Mouse (Mus musculus) forebrain, embryonic 12.5 days (tissue): Measurements from ENCODE around the gene Adk. TPM values are rescaled to one million over a fixed set of nuclear protein-coding genes. Genes with fewer than 3 reads are reported as not detected.

Source experiments
- ATAC-seq: fragments of 200-750 bp; cut with Nextera tagmentation; 2 replicates; pipeline ENCODE4 v1.8.0; 2017; ENCODE audit warnings: moderate TSS enrichment; ENCODE audit not compliant: low FRiP score
- H3K27ac ChIP-seq: fragments of 300-500 bp; sonication (generic); 2 replicates; pipeline ENCODE4 v1.5.1; 2016; ENCODE audit warnings: mild to moderate bottlenecking
- H3K27me3 ChIP-seq: fragments of 300-500 bp; sonication (generic); 2 replicates; pipeline ENCODE4 v1.6.1; 2016; ENCODE audit warnings: mild to moderate bottlenecking
- H3K36me3 ChIP-seq: fragments of 300-500 bp; sonication (generic); replicated peaks from 2 replicates; pipeline ENCODE4 v1.6.1; 2016; ENCODE audit warnings: mild to moderate bottlenecking
- H3K4me1 ChIP-seq: fragments of 300-500 bp; sonication (generic); 2 replicates; pipeline ENCODE4 v1.6.1; 2016
- H3K4me2 ChIP-seq: fragments of 300-500 bp; sonication (generic); 2 replicates; pipeline ENCODE4 v1.6.1; 2016; ENCODE audit warnings: mild to moderate bottlenecking, moderate library complexity
- H3K4me3 ChIP-seq: fragments of 300-500 bp; sonication (generic); replicated peaks from 2 replicates; pipeline ENCODE4 v1.5.1; 2016; ENCODE audit warnings: mild to moderate bottlenecking
- H3K9ac ChIP-seq: fragments of 300-500 bp; sonication (generic); 2 replicates; pipeline ENCODE4 v1.6.1; 2016; ENCODE audit warnings: mild to moderate bottlenecking
- H3K9me3 ChIP-seq: fragments of 300-500 bp; sonication (generic); 2 replicates; pipeline ENCODE4 v1.6.1; 2016
- WGBS: fragments of 180-500 bp; shearing (Covaris S2); methylation state at CpG from one replicate; pipeline ENCODE4 v1.1.7; 2016; 5-methylcytosine and 5-hydroxymethylcytosine counted together
- polyA plus RNA-seq: library from polyadenylated mRNA; unstranded; fragments of >200 nt; fragmentation: Nextera tagmentation; extraction: Ambion mirVana; gene quantifications from 2 replicates; pipeline ENCODE4 v1.2.1, GENCODE M21; 2016

Adk gene
- polyA plus RNA-seq, 1 experiment from 2014 or later, result 117 TPM

GRCm38 (mm10) chr14:21399506-21399905, 347.1 kb downstream of the Adk start:
- 93% methylated on average over 7 of the region's 7 CpGs for WGBS
- peaks cover 5% of the 10 kb centered on the region; the same call in 1 of the 2 replicates for H3K9me3 ChIP-seq
- no peak overlapping the region for H3K4me3 ChIP-seq

GRCm38 (mm10) chr14:21402157-21402601, 349.8 kb downstream of the Adk start:
- H3K9me3 ChIP-seq, result peaks cover 5% of the 10 kb centered on the region; the same call in 1 of the 2 replicates
- peak overlapping the region; percentile 90 for H3K27ac ChIP-seq
- H3K4me1 ChIP-seq, result peaks cover 24% of the 10 kb centered on the region
- H3K4me3 ChIP-seq, result no peak overlapping the region
- H3K27me3 ChIP-seq, result no peaks in the 10 kb centered on the region
- ATAC-seq, result peak; percentile 83
- peak overlapping the region; percentile 25; the same call in 1 of the 2 replicates for H3K4me2 ChIP-seq
- no peaks in the 10 kb centered on the region for H3K36me3 ChIP-seq
- H3K9ac ChIP-seq, result peak overlapping the region; percentile 3; the same call in 1 of the 2 replicates
- WGBS, result 43% methylated on average over 8 of the region's 8 CpGs

More at GRCm38 (mm10) chr14:21399506-21399905, 347.1 kb downstream of the Adk start:
- Histone ChIP-seq H3K27ac (no peak overlapping the region), H3K27me3 (no peaks in the 10 kb centered on the region), H3K4me2 (no peak overlapping the region), H3K36me3 (no peaks in the 10 kb centered on the region), H3K4me1 (peaks cover 24% of the 10 kb centered on the region), H3K9ac (no peak overlapping the region)
- no peak for ATAC-seq

GRCm38 (mm10) chr14:21402621-21403405, 350.4 kb downstream of the Adk start:
- 50% methylated on average over 8 of the region's 8 CpGs for WGBS

GRCm38 (mm10) chr14:21406946-21407345, 354.6 kb downstream of the Adk start:
- no peak for ATAC-seq
- H3K27ac ChIP-seq, result no peak overlapping the region
- no peaks in the 10 kb centered on the region for H3K9me3 ChIP-seq
- H3K9ac ChIP-seq, result no peak overlapping the region
- H3K4me3 ChIP-seq, result no peak overlapping the region
- H3K4me2 ChIP-seq, result no peak overlapping the region
- no peaks in the 10 kb centered on the region for H3K36me3 ChIP-seq
- H3K4me1 ChIP-seq, result peaks cover 47% of the 10 kb centered on the region
- no peaks in the 10 kb centered on the region for H3K27me3 ChIP-seq
- WGBS, result 85% methylated on average over 5 of the region's 5 CpGs

More at GRCm38 (mm10) chr14:21402621-21403405, 350.4 kb downstream of the Adk start:
- Histone ChIP-seq H3K27ac (peak overlapping the region; percentile 90), H3K36me3 (no peaks in the 10 kb centered on the region), H3K4me1 (peaks cover 24% of the 10 kb centered on the region), H3K9me3 (peaks cover 5% of the 10 kb centered on the region; the same call in 1 of the 2 replicates), H3K27me3 (no peaks in the 10 kb centered on the region), H3K4me2 (peak overlapping the region; percentile 25; the same call in 1 of the 2 replicates), H3K4me3 (no peak overlapping the region), H3K9ac (peak overlapping the region; percentile 3; the same call in 1 of the 2 replicates)
- ATAC-seq, result peak; percentile 19; the same call in 1 of the 2 replicates

- peak overlapping the region; percentile 72 for H3K27ac ChIP-seq
- peaks cover 29% of the 10 kb centered on the region for H3K4me1 ChIP-seq
- H3K27me3 ChIP-seq, result no peaks in the 10 kb centered on the region
- H3K4me3 ChIP-seq, result no peak overlapping the region
- no peak overlapping the region for H3K9ac ChIP-seq
- WGBS, result 41% methylated on average over 4 of the region's 4 CpGs
- H3K4me2 ChIP-seq, result no peak overlapping the region
- no peak for ATAC-seq
- no peaks in the 10 kb centered on the region for H3K36me3 ChIP-seq
- no peaks in the 10 kb centered on the region for H3K9me3 ChIP-seq
Measured at GRCm38 (mm10) chr14:21408846-21409245, 356.5 kb downstream of the Adk start.

GRCm38 (mm10) chr14:21410769-21411477, 358.5 kb downstream of the Adk start:
- 21% methylated on average over 7 of the region's 7 CpGs for WGBS
- peak; percentile 86 for ATAC-seq

GRCm38 (mm10) chr14:21411524-21411923, 359.1 kb downstream of the Adk start:
- Histone ChIP-seq H3K4me3 (no peak overlapping the region), H3K36me3 (no peaks in the 10 kb centered on the region), H3K27ac (peak overlapping the region; percentile 86), H3K4me1 (peaks cover 29% of the 10 kb centered on the region), H3K9ac (no peak overlapping the region), H3K9me3 (no peaks in the 10 kb centered on the region), H3K27me3 (no peaks in the 10 kb centered on the region), H3K4me2 (no peak overlapping the region)
- 60% methylated on average over 6 of the region's 6 CpGs for WGBS
- ATAC-seq, result peak; percentile 2; the same call in 1 of the 2 replicates

More at GRCm38 (mm10) chr14:21410769-21411477, 358.5 kb downstream of the Adk start:
- H3K4me3 ChIP-seq, result no peak overlapping the region
- H3K36me3 ChIP-seq, result no peaks in the 10 kb centered on the region
- peaks cover 29% of the 10 kb centered on the region for H3K4me1 ChIP-seq
- H3K4me2 ChIP-seq, result no peak overlapping the region
- H3K9me3 ChIP-seq, result no peaks in the 10 kb centered on the region
- H3K27ac ChIP-seq, result peak overlapping the region; percentile 86
- no peak overlapping the region for H3K9ac ChIP-seq
- H3K27me3 ChIP-seq, result no peaks in the 10 kb centered on the region

GRCm38 (mm10) chr14:21418332-21418731, 366.0 kb downstream of the Adk start:
- no peak overlapping the region for H3K27ac ChIP-seq
- 84% methylated on average over 7 of the region's 7 CpGs for WGBS
- H3K9me3 ChIP-seq, result no peaks in the 10 kb centered on the region
- H3K9ac ChIP-seq, result no peak overlapping the region
- H3K4me1 ChIP-seq, result no peaks in the 10 kb centered on the region
- H3K4me3 ChIP-seq, result no peak overlapping the region
- no peaks in the 10 kb centered on the region for H3K27me3 ChIP-seq
- no peak overlapping the region for H3K4me2 ChIP-seq
- H3K36me3 ChIP-seq, result no peaks in the 10 kb centered on the region
- ATAC-seq, result no peak

- Histone ChIP-seq H3K9me3 (no peaks in the 10 kb centered on the region), H3K9ac (no peak overlapping the region), H3K4me3 (no peak overlapping the region), H3K4me1 (peaks cover 23% of the 10 kb centered on the region), H3K27ac (peak overlapping the region; percentile 56), H3K4me2 (no peak overlapping the region), H3K27me3 (no peaks in the 10 kb centered on the region), H3K36me3 (no peaks in the 10 kb centered on the region)
- ATAC-seq, result peak; percentile 83; the same call in 1 of the 2 replicates
- WGBS, result 40% methylated on average over 7 of the region's 7 CpGs
Measured at GRCm38 (mm10) chr14:21427369-21427768, 375.0 kb downstream of the Adk start.

GRCm38 (mm10) chr14:21433415-21433814, 381.0 kb downstream of the Adk start:
- Histone ChIP-seq H3K9me3 (no peaks in the 10 kb centered on the region), H3K36me3 (no peaks in the 10 kb centered on the region), H3K4me1 (peaks cover 13% of the 10 kb centered on the region), H3K27me3 (no peaks in the 10 kb centered on the region), H3K27ac (no peak overlapping the region), H3K4me3 (no peak overlapping the region), H3K4me2 (no peak overlapping the region), H3K9ac (no peak overlapping the region)
- no peak for ATAC-seq
- 87% methylated on average over 4 of the region's 4 CpGs for WGBS

- Histone ChIP-seq H3K9me3 (no peaks in the 10 kb centered on the region), H3K27ac (no peak overlapping the region), H3K4me2 (no peak overlapping the region), H3K4me1 (peaks cover 7% of the 10 kb centered on the region; the same call in 1 of the 2 replicates), H3K36me3 (no peaks in the 10 kb centered on the region), H3K27me3 (no peaks in the 10 kb centered on the region), H3K9ac (no peak overlapping the region), H3K4me3 (no peak overlapping the region)
- WGBS, result 87% methylated on average over 5 of the region's 5 CpGs
- ATAC-seq, result no peak
Measured at GRCm38 (mm10) chr14:21433995-21434394, 381.6 kb downstream of the Adk start.

- Histone ChIP-seq H3K4me3 (no peak overlapping the region), H3K36me3 (no peaks in the 10 kb centered on the region), H3K27me3 (no peaks in the 10 kb centered on the region), H3K9ac (no peak overlapping the region), H3K4me1 (peaks cover 7% of the 10 kb centered on the region; the same call in 1 of the 2 replicates), H3K4me2 (no peak overlapping the region), H3K9me3 (no peaks in the 10 kb centered on the region), H3K27ac (no peak overlapping the region)
- no peak for ATAC-seq
- 64% methylated on average over 9 of the region's 9 CpGs for WGBS
Measured at GRCm38 (mm10) chr14:21434686-21435085, 382.3 kb downstream of the Adk start.
